Mouse (Mus musculus) intestine, postnatal 0 days (tissue): ENCODE measurements at regions not wholly inside any gene's neighbourhood (a gene's known extent, or its start where the extent isn't known, plus 50 kb on each side); places are given as distances from the start of the nearest gene placed in this dataset.
A peak's percentile ranks its signal among the peaks of the same experiment; 100 is the strongest.

Source experiments
- ATAC-seq: fragments of 200-750 bp; cut with Nextera tagmentation; 2 replicates; pipeline ENCODE4 v1.8.0; 2017; ENCODE audit warnings: mild to moderate bottlenecking, moderate TSS enrichment, moderate library complexity
- H3K27ac ChIP-seq: fragments of 300-500 bp; sonication (generic); 2 replicates; pipeline ENCODE4 v1.5.1; 2014; ENCODE audit warnings: mild to moderate bottlenecking, low read depth, low read length, moderate library complexity
- H3K27me3 ChIP-seq: fragments of 300-500 bp; sonication (generic); replicated peaks from 2 replicates; pipeline ENCODE4 v1.6.1; 2014; ENCODE audit warnings: low read length, mixed read lengths; ENCODE audit not compliant: control insufficient read depth, insufficient read depth
- H3K36me3 ChIP-seq: fragments of 300-500 bp; sonication (generic); 2 replicates; pipeline ENCODE4 v1.6.1; 2014; ENCODE audit warnings: mild to moderate bottlenecking, moderate library complexity; ENCODE audit not compliant: control insufficient read depth, insufficient read depth
- H3K4me1 ChIP-seq: fragments of 300-500 bp; sonication (generic); replicated peaks from 2 replicates; pipeline ENCODE4 v1.6.1; 2014; ENCODE audit warnings: antibody characterized with exemption, low read length, mixed read lengths; ENCODE audit not compliant: control insufficient read depth, insufficient read depth
- H3K4me2 ChIP-seq: fragments of 300-500 bp; sonication (generic); replicated peaks from 2 replicates; pipeline ENCODE4 v1.6.1; 2014; ENCODE audit warnings: low read depth, mild to moderate bottlenecking, moderate library complexity
- H3K4me3 ChIP-seq: fragments of 300-500 bp; sonication (generic); 2 replicates; pipeline ENCODE4 v1.5.1; 2014; ENCODE audit warnings: low read depth, low read length
- H3K9ac ChIP-seq: fragments of 300-500 bp; sonication (generic); 2 replicates; pipeline ENCODE4 v1.6.1; 2014; ENCODE audit warnings: mild to moderate bottlenecking, low read depth, low read length
- H3K9me3 ChIP-seq: fragments of 300-500 bp; sonication (generic); 2 replicates; pipeline ENCODE4 v1.6.1; 2016; ENCODE audit warnings: mixed run types; ENCODE audit not compliant: control insufficient read depth
- CTCF ChIP-seq: sonication (generic); IDR thresholded peaks from 2 replicates; pipeline ENCODE4 v1.5.1; 2016; ENCODE audit warnings: low read depth, mild to moderate bottlenecking, control low read depth, antibody characterized with exemption, moderate library complexity
- WGBS: fragments of 180-500 bp; shearing (Covaris S2); extraction: QIAGEN DNeasy Blood & Tissue Kit; methylation state at CpG from one replicate; pipeline ENCODE4 v1.1.7; 2014; 5-methylcytosine and 5-hydroxymethylcytosine counted together

DNA sequence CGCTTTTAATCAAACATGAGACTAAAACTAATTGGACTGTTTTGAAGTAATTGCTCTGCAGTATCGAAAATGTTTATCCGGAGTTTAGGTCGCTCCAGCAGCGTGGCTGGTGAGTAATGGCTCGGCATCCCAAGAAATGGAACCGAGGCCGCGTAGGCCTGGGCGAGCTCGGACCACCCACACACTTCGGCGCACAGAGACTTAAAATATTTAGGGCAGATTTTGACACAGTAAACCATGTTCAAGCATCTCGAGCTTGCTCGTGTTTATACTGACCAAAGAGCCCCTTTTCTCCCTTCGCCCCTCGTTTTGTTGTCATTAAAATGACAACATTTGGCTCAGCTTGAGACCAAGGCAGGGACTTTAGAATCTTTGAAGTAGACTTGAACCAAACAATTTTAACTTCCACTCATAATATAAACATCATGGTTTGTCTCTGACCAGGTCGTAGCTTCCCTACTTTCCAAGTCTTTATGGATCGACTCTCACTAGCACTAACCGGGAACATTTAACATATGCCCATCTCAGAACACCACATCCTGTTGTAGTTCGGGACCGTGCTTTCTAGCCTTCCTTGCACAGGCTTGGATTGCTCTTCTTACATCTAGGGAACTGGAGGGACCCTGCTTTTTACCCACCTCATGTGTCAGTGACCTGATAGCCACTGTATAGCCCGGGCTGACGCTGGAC is 223.0 kb upstream of the Map3k1 start:
- Histone ChIP-seq H3K27ac (peak overlapping the region; percentile 29; the same call in 1 of the 2 replicates), H3K36me3 (no peaks in the 10 kb centered on the region), H3K4me3 (no peak overlapping the region), H3K4me2 (no peak overlapping the region), H3K4me1 (no peaks in the 10 kb centered on the region), H3K9ac (no peak overlapping the region), H3K27me3 (no peaks in the 10 kb centered on the region), H3K9me3 (no peaks in the 10 kb centered on the region)
- TF ChIP-seq CTCF = no peak
- ATAC-seq = peak; percentile 38; the same call in 1 of the 2 replicates
- 61% methylated on average over 24 of the region's 24 CpGs for WGBS

DNA sequence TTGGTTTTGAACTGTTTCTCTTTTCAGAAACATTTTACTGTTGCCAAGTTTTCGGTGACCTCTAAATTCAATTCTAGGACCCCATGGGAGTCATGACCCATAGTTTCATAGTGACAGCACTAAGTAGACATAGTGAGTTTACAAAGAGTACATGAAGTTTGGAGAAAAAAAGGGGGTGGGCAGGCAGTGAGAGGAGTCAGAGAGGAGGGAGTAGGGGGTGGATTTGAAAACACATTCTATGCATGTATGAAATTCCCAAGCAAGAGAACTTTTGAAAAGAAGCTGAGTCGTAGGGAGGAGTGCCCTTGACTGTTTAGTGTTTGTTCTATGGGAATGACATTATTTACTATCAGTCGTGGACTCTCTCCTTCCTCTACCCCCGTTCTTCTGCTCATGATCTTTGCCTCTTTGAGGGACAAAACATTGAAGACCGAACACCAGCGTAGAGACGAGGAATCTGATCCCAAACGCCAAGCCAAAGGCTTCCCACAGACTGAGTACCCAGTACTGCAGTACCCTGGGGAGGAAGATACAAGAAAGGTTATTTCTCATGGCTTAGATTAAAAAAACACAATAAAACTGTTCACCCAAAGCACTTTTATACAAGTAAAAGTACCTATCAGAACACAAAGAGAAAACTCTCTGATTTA is 229.1 kb upstream of the Map3k1 start:
- Histone ChIP-seq H3K9ac (no peak overlapping the region), H3K4me3 (no peak overlapping the region), H3K27ac (no peak overlapping the region), H3K9me3 (no peaks in the 10 kb centered on the region), H3K27me3 (no peaks in the 10 kb centered on the region), H3K4me1 (no peaks in the 10 kb centered on the region), H3K36me3 (no peaks in the 10 kb centered on the region), H3K4me2 (no peak overlapping the region)
- WGBS = 61% methylated on average over 8 of the region's 8 CpGs
- ATAC-seq = no peak
- TF ChIP-seq CTCF = no peak

DNA sequence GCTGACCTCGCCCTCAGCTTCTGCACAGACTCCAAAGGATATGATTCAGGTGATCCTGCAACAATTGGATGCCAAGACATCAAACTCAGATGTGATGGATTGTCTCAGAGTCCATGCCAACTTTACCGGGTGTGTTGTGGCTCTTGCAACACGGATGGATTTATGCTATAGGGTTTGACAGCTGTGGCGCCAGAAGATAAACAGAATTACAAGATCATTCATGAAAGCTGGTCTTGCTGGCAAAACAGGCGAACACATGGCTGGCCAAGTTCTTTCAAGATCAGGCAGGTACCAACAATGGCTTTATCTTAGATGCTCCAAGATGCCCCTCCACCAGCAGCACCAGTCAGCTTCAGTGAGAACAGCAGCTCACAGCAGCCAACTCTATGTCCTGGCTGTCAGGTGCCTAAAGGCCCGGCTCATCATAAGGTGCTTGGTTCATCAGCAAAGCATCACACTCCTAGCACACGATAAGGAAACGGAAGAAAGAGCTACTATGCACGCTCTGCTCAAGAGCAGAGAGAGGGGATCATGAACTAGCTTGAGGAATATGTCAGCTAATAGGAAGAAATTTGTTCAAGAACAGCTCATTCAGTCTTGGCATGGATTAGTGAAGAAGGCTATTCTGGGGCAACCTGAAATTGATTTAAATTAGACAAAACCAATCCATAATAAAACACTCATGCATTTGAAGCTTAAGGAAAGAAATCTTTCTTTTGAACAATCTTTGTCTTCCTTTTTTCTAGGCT is 229.9 kb upstream of the Map3k1 start:
- no peak overlapping the region for H3K27ac ChIP-seq
- no peak for ATAC-seq
- H3K4me1 ChIP-seq = no peaks in the 10 kb centered on the region
- TF ChIP-seq CTCF = no peak
- H3K27me3 ChIP-seq = no peaks in the 10 kb centered on the region
- H3K4me2 ChIP-seq = no peak overlapping the region
- H3K9me3 ChIP-seq = no peaks in the 10 kb centered on the region
- no peak overlapping the region for H3K9ac ChIP-seq
- WGBS = 84% methylated on average over 9 of the region's 9 CpGs
- no peaks in the 10 kb centered on the region for H3K36me3 ChIP-seq
- no peak overlapping the region for H3K4me3 ChIP-seq

DNA sequence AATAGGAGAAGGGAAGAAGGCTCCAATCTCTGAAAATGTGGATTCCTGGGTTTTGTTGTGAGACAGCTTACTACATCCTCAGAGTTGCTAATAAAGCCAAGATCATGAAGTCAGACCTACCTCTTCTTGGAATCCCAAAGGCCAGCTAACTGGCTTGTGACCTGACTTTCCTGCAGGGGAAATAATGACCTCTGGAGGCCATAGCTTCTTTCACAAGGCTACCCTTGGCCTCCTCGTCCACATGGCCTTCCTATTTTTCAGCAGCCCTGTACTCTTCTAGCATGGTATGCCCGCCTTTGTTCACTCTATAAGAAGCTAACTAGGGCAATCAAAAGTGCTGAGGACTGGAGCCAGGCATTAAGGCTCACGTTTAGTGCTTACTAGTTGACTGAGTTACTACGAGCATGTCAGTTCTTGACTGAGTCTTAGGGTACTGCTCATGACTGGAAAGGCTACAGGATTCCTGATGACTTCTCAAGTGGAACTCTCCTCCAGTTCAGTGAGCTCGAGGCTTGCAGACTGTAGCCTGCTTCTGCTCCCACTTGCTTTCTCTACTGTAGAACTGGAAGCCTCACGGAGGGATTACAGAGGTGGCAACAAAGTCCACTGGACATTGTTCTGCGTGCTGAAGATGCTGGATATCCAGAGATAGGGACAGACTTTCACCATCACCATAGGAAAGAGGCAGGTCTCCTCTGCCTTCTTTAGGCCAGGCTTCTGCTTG is 230.8 kb upstream of the Map3k1 start:
- no peak for ATAC-seq
- H3K9ac ChIP-seq = no peak overlapping the region
- no peak overlapping the region for H3K4me3 ChIP-seq
- 84% methylated on average over 7 of the region's 7 CpGs for WGBS
- H3K36me3 ChIP-seq = no peaks in the 10 kb centered on the region
- no peaks in the 10 kb centered on the region for H3K27me3 ChIP-seq
- no peak overlapping the region for H3K4me2 ChIP-seq
- no peaks in the 10 kb centered on the region for H3K4me1 ChIP-seq
- H3K27ac ChIP-seq = no peak overlapping the region
- H3K9me3 ChIP-seq = no peaks in the 10 kb centered on the region
- TF ChIP-seq CTCF = no peak

DNA sequence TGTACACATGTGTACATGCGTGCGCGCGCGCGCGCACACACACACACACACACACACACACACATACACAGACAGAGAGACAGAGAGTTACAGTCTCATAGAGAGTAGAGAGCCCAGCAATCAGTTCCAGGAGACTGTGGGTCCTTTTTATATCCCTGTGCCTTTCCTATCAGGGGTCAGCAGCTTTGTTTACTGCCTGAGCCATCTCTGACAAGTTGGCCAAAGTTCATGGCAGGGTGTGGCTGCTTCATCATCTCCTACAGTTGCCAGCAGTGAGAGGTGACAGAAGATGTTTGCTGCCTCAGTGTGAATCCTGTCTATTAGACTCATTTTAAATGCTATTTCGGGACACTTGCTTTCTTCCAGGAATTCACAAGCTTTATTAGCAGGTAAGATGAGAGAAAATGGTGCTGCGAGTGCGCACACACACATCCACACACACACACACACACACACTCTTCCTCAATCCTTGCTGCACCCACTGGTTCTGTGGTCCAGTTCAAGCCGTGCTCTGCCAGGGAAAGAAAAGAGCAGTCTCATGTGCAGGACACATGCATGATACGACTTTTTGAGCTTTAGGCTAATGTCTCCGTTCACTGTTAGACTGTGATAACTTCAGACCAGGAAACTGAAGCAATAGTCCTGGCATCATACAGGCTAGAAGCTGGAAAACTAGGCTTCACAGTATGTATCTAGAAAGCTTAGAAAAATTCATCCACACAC is 234.9 kb upstream of the Map3k1 start:
- Histone ChIP-seq H3K4me1 (no peaks in the 10 kb centered on the region), H3K36me3 (no peaks in the 10 kb centered on the region), H3K9me3 (no peaks in the 10 kb centered on the region), H3K4me2 (no peak overlapping the region), H3K4me3 (no peak overlapping the region), H3K27me3 (no peaks in the 10 kb centered on the region), H3K27ac (no peak overlapping the region), H3K9ac (no peak overlapping the region)
- ATAC-seq = peak; percentile 60; the same call in 1 of the 2 replicates
- 89% methylated on average over 13 of the region's 13 CpGs for WGBS
- no peak for TF ChIP-seq CTCF
